Mouse (Mus musculus): ENCODE results near the gene Ctdsp1. TPM values are rescaled to one million over a fixed set of nuclear protein-coding genes. Genes with fewer than 3 reads are reported as not detected.
"Not testable (repeated sequence)": the region's sequence is repeated elsewhere in the genome, so short reads cannot be mapped to it uniquely, and the experiment has no call there.

Gene Ctdsp1
- polyA plus RNA-seq, 1 experiment from 2014 or later: 39.2 TPM

- Histone ChIP-seq H3K9me3 (replicated peaks) (no peaks in the 10 kb centered on the region), H3K4me2 (replicated peaks) (peak overlapping the region; percentile 87), H3K4me3 (peak overlapping the region; percentile 94), H3K27ac (peak overlapping the region; percentile 89), H3K9ac (peak overlapping the region; percentile 90), H3K27me3 (peaks cover 25% of the 10 kb centered on the region; the same call in 1 of the 2 replicates), H3K4me1 (peaks cover 34% of the 10 kb centered on the region), H3K36me3 (peaks cover 12% of the 10 kb centered on the region)
- WGBS: 5% methylated on average over 16 of the region's 16 CpGs
- peak; percentile 24 for ATAC-seq (ENCODE audit: low FRiP score)
Observed at GRCm38 (mm10) chr1:74392446-74392994, 1.2 kb downstream of the Ctdsp1 start.

DNA sequence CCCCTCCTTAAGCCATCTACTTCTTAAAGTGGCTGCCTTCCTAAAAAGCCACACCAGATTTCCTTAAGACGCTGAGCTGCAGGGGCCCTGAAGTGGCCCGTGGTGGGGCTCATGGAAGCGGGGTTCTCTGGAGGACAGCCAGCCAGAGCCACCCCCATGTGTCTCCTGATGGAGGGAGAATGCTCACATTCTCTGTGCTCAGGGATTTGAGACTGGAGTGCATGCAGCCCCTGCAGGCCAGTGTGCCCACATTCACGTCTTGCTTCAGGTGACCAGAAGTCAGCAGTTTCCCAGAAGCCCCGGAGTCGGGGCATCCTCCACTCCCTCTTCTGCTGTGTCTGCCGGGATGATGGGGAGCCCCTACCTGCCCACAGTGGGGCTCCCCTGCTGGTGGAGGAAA, 1.7 kb downstream of the Ctdsp1 start:
- Histone ChIP-seq H3K4me2 (replicated peaks) (peak overlapping the region; percentile 87), H3K36me3 (peaks cover 12% of the 10 kb centered on the region), H3K9ac (peak overlapping the region; percentile 90), H3K4me1 (peaks cover 37% of the 10 kb centered on the region), H3K9me3 (replicated peaks) (no peaks in the 10 kb centered on the region), H3K27me3 (peaks cover 21% of the 10 kb centered on the region; the same call in 1 of the 2 replicates), H3K27ac (no peak overlapping the region), H3K4me3 (peak overlapping the region; percentile 94)
- 56% methylated on average over 7 of the region's 7 CpGs for WGBS
- ATAC-seq (ENCODE audit: low FRiP score): no peak

DNA sequence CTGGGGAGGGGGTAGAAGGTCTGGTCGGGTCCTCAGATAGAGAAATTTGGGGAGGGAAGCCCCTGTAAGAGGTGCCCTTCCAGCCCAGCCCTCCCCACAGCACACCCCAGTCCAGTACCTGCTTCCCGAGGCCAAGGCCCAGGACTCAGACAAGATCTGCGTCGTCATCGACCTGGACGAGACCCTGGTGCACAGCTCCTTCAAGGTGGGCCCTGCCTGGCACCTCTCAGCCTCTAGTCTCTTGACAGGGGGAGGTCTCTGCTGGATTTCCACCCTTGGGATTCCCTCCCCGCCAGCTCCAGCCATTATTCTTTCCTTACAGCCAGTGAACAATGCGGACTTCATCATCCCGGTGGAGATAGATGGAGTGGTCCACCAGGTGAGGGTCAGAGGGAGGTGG, 2.4 kb downstream of the Ctdsp1 start:
- Histone ChIP-seq H3K9me3 (replicated peaks) (no peaks in the 10 kb centered on the region), H3K9ac (no peak overlapping the region), H3K36me3 (peaks cover 12% of the 10 kb centered on the region), H3K4me1 (peaks cover 39% of the 10 kb centered on the region), H3K4me3 (no peak overlapping the region), H3K27me3 (peaks cover 18% of the 10 kb centered on the region; the same call in 1 of the 2 replicates), H3K4me2 (replicated peaks) (no peak overlapping the region), H3K27ac (no peak overlapping the region)
- ATAC-seq (ENCODE audit: low FRiP score): no peak
- 88% methylated on average over 9 of the region's 9 CpGs for WGBS

- 92% methylated on average over 9 of the region's 9 CpGs for WGBS
- peaks cover 14% of the 10 kb centered on the region; the same call in 1 of the 2 replicates for H3K27me3 ChIP-seq
- H3K4me2 ChIP-seq (replicated peaks): no peak overlapping the region
- ATAC-seq (ENCODE audit: low FRiP score): no peak
- H3K9ac ChIP-seq: no peak overlapping the region
- peaks cover 12% of the 10 kb centered on the region for H3K36me3 ChIP-seq
- H3K27ac ChIP-seq: no peak overlapping the region
- peaks cover 39% of the 10 kb centered on the region for H3K4me1 ChIP-seq
- no peak overlapping the region for H3K4me3 ChIP-seq
- no peaks in the 10 kb centered on the region for H3K9me3 ChIP-seq (replicated peaks)
Observed at GRCm38 (mm10) chr1:74394311-74394710, 3.0 kb downstream of the Ctdsp1 start.

DNA sequence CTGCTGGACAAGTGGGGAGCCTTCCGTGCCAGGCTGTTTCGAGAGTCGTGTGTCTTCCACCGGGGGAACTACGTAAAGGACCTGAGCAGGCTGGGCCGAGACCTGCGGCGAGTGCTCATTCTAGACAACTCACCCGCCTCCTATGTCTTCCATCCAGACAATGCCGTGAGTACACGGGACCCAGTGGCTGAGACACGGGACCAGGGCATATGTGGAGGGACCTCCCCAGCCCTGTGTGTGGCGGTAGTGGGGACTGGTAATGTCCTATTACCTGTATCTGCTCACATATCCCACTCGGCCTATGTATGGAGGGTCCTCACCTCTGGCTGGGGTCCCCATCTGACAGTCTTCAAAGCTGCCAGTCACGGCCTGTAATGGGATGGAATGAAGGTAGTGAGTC, 3.5 kb downstream of the Ctdsp1 start:
- 89% methylated on average over 15 of the region's 15 CpGs for WGBS
- H3K9ac ChIP-seq: no peak overlapping the region
- H3K27ac ChIP-seq: no peak overlapping the region
- H3K4me1 ChIP-seq: peaks cover 36% of the 10 kb centered on the region
- ATAC-seq (ENCODE audit: low FRiP score): no peak
- H3K9me3 ChIP-seq (replicated peaks): no peaks in the 10 kb centered on the region
- peaks cover 12% of the 10 kb centered on the region for H3K36me3 ChIP-seq
- no peak overlapping the region for H3K4me2 ChIP-seq (replicated peaks)
- H3K4me3 ChIP-seq: no peak overlapping the region
- H3K27me3 ChIP-seq: 0 out of 2 replicates have a peak, but pooled peaks cover 9% of the 10 kb centered on the region

GRCm38 (mm10) chr1:74395290-74395689, 4.0 kb downstream of the Ctdsp1 start:
- Histone ChIP-seq H3K27ac (no peak overlapping the region), H3K27me3 (0 out of 2 replicates have a peak, but pooled peaks cover 5% of the 10 kb centered on the region), H3K36me3 (peaks cover 12% of the 10 kb centered on the region), H3K4me3 (no peak overlapping the region), H3K4me1 (peaks cover 32% of the 10 kb centered on the region), H3K9me3 (replicated peaks) (no peaks in the 10 kb centered on the region), H3K4me2 (replicated peaks) (no peak overlapping the region), H3K9ac (no peak overlapping the region)
- no peak for ATAC-seq (ENCODE audit: low FRiP score)
- WGBS: 87% methylated on average over 12 of the region's 13 CpGs

GRCm38 (mm10) chr1:74396456-74397222, 5.3 kb downstream of the Ctdsp1 start:
- not testable (repeated sequence) for H3K9me3 ChIP-seq (replicated peaks)
- Histone ChIP-seq H3K36me3 (peaks cover 12% of the 10 kb centered on the region), H3K27ac (peak overlapping the region; percentile 82)

DNA sequence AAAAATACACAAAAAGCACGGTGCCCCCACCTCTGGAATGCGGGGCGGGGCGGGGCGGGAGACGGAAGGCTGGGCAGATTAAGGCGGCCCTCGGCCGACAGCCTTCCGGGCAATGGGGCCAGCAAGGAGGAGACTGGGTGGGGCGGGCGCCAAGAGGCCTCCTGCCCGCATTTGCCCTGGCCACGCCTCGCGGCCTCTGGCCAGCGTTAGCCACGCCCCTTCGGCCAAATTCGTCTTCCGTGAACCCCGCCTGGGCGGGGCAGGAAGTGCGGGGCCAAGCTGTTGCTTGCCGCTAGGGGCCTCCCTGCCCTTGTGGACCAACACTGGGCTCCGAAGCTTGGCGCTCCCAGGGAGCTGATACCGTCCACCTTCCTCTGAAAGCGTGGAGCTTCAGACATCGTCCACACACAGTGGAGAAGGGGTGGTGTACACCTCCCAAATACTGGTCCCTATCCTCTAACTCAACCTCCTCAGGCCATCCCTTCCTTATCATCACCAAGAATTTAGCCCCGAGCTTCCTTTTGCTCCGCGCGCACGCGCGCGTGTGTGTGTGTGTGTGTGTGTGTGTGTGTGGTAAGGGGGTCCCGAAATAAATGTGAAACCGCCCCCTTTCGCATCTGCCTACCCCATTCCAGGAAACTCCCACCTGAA, 6.1 kb downstream of the Ctdsp1 start:
- ATAC-seq (ENCODE audit: low FRiP score): peak; percentile 89
- Histone ChIP-seq H3K9ac (peak overlapping the region; percentile 59), H3K9me3 (replicated peaks) (no peaks in the 10 kb centered on the region), H3K4me1 (peaks cover 25% of the 10 kb centered on the region), H3K36me3 (peaks cover 12% of the 10 kb centered on the region), H3K27ac (peak overlapping the region; percentile 82), H3K4me2 (replicated peaks) (peak overlapping the region; percentile 83), H3K27me3 (no peaks in the 10 kb centered on the region; the same call in 1 of the 2 replicates), H3K4me3 (peak overlapping the region; percentile 42)
- under 1% methylated on average over 41 of the region's 41 CpGs for WGBS

More at GRCm38 (mm10) chr1:74396456-74397222, 5.3 kb downstream of the Ctdsp1 start:
- H3K9ac ChIP-seq: peak overlapping the region; percentile 59; the same call in 1 of the 2 replicates
- H3K4me1 ChIP-seq: peaks cover 29% of the 10 kb centered on the region
- WGBS: 6% methylated on average over 12 of the region's 12 CpGs
- H3K27me3 ChIP-seq; ATAC-seq (ENCODE audit: low FRiP score): not testable (repeated sequence)
- H3K4me3 ChIP-seq: peak overlapping the region; percentile 42
- peak overlapping the region; percentile 83 for H3K4me2 ChIP-seq (replicated peaks)

DNA sequence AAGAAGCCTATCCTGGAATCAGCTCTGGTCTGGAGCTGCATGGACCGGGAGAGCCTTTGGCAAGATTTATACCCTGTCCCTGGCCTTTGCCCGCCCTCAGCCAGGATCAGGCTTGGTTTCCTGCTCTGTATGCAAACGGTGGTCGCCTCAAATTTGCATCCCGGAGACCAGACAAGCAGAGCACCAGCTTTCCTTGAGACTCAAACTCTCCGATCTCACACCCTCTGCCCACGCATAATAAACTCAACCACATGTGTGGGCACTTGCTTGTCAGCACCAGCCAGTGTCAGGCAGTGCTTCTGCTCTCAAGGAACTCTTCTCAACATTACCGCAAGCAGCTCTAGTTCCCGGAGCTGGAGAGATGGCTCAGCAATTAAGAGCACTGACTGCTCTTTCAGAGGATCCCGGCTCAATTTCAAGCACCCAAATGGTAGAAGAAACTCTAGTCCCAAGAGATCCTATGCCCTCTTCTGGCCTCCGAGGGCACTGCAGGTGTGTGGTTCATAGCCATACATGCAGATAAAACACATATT, 6.7 kb downstream of the Ctdsp1 start:
- peak overlapping the region; percentile 59 for H3K9ac ChIP-seq
- peak; percentile 23; the same call in 1 of the 2 replicates for ATAC-seq (ENCODE audit: low FRiP score)
- 6% methylated on average over 11 of the region's 11 CpGs for WGBS
- peaks cover 12% of the 10 kb centered on the region for H3K36me3 ChIP-seq
- peak overlapping the region; percentile 83 for H3K4me2 ChIP-seq (replicated peaks)
- H3K4me3 ChIP-seq: peak overlapping the region; percentile 42
- no peaks in the 10 kb centered on the region; the same call in 1 of the 2 replicates for H3K27me3 ChIP-seq
- no peaks in the 10 kb centered on the region for H3K9me3 ChIP-seq (replicated peaks)
- peak overlapping the region; percentile 82 for H3K27ac ChIP-seq
- peaks cover 19% of the 10 kb centered on the region for H3K4me1 ChIP-seq

- Histone ChIP-seq H3K4me1 (peaks cover 12% of the 10 kb centered on the region), H3K27me3 (no peaks in the 10 kb centered on the region; the same call in 1 of the 2 replicates), H3K36me3 (no peaks in the 10 kb centered on the region), H3K4me2 (replicated peaks) (no peak overlapping the region), H3K9me3 (replicated peaks) (no peaks in the 10 kb centered on the region), H3K9ac (no peak overlapping the region), H3K4me3 (no peak overlapping the region), H3K27ac (no peak overlapping the region)
- 85% methylated on average over 3 of the region's 3 CpGs for WGBS
- ATAC-seq (ENCODE audit: low FRiP score): no peak
Observed at GRCm38 (mm10) chr1:74400531-74400930, 9.2 kb downstream of the Ctdsp1 start.

DNA sequence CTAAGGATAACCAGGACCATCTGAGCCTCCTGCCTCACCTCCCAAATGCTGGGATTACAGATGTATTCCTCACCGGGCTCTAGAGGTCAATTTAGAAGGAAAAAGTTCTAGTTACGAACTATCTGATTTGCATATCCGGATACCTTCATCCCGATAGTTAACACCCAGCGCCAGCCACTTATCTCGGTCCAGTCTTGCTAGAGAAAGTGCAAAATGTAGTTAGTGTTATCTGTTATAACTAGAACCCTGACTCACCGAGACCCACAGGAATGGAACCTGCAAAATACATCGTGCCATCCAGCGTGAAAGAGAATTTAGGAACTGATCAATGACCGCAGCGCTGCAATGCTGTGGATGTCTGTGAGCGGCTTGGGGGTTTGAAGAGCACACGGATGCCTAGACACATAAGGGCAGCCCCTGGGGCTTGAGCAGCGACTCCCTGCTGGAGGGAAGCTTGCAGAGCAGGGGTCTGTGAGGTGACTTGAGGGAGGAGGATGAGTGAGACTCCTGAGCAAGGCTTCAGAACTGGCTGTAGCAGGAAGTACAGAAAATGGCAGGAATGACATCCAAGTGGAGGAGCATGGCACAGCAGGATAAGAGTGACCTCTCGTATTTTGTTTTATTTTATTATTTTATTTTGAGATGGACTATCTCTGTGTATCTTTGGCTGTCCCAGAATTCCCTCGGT, 9.8 kb downstream of the Ctdsp1 start:
- Histone ChIP-seq H3K4me3 (no peak overlapping the region), H3K9me3 (replicated peaks) (no peaks in the 10 kb centered on the region), H3K9ac (no peak overlapping the region), H3K27ac (no peak overlapping the region), H3K36me3 (no peaks in the 10 kb centered on the region), H3K4me1 (peaks cover 12% of the 10 kb centered on the region), H3K27me3 (no peaks in the 10 kb centered on the region; the same call in 1 of the 2 replicates), H3K4me2 (replicated peaks) (no peak overlapping the region)
- WGBS: 55% methylated on average over 16 of the region's 16 CpGs
- no peak for ATAC-seq (ENCODE audit: low FRiP score)
